Mouse (Mus musculus): ENCODE data around the gene Map3k1. TPM values are rescaled to one million over a fixed set of nuclear protein-coding genes. Genes with fewer than 3 reads are reported as not detected.

Gene Map3k1
- total RNA-seq (2021): 10 to 100 TPM; 11.0 to 12.0 TPM

DNA sequence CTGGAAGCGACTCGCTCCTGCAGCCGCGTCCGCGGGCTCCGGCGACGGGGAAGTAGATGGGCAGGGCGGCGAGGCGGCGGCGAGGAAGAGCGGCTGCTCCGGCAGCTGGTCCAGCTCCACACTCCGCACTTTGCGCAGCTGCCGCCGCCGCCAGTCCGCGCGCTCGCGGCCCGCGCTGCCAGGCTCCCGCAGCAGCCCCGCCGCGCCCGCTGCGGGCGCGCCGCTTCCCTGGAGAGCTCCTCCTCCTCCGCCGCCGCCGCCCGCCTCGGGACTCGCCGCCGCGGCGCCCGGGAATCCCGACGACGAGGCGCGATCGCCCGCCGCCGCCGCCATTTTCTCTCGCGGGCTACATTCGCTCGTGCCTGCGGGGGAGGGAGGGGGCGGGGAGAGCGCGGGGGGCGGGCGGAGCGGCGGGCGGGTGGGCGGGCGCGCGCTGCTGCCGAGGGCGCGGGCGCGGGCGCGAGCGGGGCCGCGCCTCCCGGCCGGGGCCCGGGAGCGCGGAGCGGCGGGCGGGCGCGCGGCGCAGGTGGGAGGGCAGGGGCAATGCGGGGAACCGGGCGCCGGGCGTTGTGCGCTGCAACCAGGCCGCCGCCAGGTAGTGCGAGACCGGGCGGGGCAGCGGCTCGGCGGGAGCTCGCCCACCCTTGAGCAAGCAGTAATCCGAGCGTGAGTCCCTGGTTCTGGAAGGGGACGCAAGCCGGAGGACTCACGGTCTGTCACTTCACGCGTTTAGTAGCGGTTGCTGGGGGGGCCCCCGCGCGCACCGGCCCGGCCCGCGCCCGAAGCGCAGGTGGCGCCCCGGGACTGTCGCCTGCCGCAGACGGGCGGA lies at the start of gene Map3k1:
Gene Map3k1, minus strand, starts transcription at position 357 of the 829 bp plus-strand sequence.
- intact Hi-C loops (cut with DNase I): no loop called here
- peak; percentile 38 to 88 for DNase-seq (ENCODE audit: extremely low spot score in 1 of 2, low spot score in 2 of 2)

DNA sequence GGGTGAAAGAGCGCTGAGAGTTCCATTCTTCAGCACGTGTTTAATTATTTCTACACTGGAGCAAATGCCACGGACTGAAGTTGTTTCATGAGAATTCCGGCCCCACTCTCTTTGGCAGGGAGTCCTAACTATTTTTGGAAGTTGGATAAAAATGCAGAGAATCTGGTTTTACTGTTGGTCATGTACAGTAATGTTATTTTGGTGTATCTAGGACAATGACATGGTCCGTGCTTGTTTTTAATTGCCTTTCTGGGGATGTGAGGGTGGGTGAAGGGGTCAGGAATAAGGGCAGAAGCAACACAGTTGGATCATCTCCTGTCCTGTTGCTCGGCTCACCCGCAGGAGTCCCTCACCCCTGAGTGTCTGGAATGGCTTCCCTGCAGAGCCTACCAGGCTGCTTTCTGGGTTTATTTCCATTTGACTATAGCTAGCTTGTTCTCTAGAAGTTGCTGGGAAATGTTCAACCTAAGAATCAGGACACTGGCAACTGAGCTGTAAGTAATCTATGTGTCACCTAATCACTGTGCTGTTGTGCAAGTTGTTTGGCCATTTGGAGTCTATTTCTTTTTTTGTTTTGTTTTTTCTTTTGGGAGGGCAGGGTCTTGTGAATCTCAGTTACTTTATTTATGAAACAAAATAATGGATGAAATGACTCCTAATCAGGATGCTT lies 48.1 kb upstream of the Map3k1 start:
- no peak for DNase-seq (ENCODE audit: extremely low spot score in 1 of 2, low spot score in 2 of 2)
- intact Hi-C loops (cut with DNase I): no loop called here

DNA sequence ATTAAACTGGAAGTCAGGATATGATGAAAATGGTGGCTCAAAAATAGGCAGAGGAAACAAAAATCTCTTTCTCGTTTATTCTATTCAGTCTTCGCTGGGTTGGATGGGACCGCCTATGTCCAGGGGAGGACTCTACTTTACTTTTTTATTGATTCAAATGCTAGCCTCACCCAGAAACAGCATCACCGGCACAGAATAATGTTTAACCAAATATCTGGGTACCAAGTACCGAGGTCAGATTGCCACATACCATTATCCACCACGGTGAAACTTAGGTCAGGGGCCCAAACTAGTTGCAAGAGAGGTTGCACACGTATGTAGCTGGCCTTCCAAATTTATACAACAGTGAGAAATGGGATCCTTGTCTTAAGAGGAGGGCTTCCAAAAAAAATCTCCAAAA lies 47.4 kb upstream of the Map3k1 start:
- DNase-seq (ENCODE audit: extremely low spot score in 1 of 2, low spot score in 2 of 2): no peak
- intact Hi-C loops (cut with DNase I): no loop called here

DNA sequence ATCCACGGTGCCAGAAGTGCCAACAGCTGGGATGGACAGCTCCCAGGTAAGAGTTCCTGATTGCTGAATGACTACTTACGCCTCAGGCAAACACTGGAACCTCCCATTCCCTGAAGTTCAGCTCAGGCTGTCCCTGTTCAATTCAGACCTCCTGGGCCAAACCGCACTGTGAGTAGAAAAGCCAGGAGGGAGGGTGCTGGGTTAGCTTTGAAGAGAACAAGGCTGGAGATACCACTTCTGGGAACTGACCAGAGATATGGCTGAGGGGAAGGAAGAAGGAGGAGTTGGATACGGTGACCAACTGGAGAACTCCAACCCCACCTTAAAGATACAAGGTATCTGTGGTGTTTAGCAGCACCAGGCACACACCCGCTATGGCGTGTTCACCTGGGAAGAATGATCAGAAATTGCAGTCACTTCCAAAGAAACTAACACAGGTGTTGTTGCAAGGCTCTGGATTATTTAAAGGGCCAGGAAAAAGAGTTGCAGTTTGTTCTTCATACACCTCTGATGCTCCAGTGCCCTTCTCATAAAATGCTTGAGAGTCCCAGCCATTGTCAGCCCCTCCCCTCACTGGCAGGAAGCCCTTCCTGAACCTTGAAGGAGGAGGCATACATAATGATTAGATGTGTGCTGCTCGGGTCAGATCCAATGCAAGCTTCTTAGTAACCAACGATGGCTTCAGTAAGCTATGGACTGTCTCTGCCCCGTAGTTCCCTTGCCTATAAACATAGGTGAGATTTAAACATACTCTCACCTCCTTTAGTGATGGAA lies 43.8 kb upstream of the Map3k1 start:
- intact Hi-C loops (cut with DNase I): no loop called here
- DNase-seq (ENCODE audit: extremely low spot score in 1 of 2, low spot score in 2 of 2): no peak

DNA sequence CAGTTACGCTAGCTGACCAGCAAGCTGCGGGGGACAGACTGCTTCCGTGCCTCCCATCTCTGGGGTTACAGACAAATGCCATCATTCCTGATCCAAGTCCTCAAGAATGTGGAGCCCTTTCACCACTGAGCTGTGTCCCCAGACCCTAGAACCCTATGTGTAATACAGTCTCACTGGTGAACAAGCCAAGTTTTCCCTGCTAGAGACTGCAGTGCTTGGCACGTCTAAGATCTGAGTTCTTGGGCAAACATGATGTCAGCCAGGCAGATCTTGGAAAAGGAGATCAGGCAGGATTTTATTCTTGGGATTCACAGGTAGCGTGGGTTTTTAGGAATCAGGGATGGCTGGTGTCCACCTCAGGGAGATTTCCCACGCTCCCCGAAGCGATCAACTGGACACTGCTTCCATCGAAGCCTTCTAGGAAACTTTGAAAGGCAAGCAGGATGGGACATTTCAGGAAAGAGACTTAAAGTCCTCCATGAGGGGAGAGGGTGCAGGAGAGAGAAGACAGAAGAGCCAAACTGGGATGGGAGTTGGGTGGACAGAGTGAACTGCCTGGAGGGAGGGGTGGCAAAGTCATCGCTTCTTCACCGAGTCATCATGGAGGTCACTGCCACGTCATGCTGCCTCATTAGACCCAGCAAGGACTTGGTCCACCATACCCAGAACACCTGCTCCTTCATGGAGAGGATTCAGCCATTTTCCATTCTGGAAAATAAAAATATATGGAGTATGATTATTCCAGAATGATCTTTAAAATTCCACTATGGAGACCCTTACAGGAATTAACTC lies 41.4 kb upstream of the Map3k1 start:
- intact Hi-C loops (cut with DNase I): no loop called here
- no peak for DNase-seq (ENCODE audit: extremely low spot score in 1 of 2, low spot score in 2 of 2)

DNA sequence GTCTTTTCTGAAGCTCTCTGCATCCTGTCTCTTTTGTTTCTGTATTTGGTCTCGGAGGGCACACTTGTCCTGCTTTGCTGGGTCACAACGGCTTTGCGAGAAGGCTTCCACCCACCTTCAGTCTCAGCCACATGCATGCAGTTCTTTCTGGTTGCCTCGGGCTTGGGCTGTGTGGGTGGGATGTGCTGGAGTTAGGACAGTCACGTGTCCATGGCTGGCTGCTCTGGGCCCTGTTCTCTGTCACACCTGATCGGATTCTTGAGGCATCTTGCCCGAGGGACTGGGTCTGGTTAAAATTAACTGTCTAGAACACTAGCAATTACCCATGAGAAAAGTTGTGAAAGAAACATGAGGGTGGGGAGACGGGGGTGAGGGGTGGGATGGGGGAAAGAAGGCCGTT lies 36.7 kb upstream of the Map3k1 start:
- intact Hi-C loops (cut with DNase I): no loop called here
- no peak for DNase-seq (ENCODE audit: extremely low spot score in 1 of 2, low spot score in 2 of 2)

DNA sequence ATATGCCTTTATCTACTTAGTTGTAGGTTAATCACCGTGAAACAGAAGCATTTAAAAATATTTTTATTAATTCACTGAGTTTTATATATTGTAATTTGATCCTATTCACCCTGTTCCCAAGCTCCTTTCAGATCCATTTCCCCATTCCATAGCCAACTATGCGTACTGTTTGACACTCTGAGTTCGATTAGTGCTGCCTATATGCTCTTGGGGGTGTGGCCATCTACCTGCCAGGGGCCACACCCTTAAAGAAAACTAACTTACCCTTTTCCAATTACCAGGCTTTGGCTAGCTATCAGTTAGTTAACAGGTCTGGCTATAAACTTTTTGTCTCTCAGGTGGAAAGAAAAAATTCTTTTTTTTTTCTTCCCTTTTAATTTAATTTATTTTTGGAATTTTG lies 35.5 kb upstream of the Map3k1 start:
- intact Hi-C loops (cut with DNase I): no loop called here
- no peak for DNase-seq (ENCODE audit: extremely low spot score in 1 of 2, low spot score in 2 of 2)

DNA sequence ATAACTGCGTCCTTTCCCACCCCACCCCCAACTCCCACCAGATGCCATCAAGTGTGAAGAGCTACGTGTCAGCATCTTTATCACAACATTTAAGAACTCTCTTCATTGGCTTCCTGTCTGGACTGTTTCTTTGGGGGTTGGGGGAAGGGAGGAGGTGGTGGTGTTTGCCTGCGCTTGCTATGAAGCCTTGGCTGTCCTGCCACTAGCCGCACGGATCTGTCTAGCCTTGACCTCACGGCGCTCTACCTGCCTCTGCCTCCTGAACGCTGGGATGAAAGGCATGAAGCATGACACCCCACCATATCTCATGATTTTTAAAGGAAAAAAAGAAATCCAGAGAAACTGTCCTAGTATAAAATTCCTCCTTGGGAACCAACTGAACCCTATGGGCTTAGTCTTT lies 27.0 kb upstream of the Map3k1 start:
- intact Hi-C loops (cut with DNase I): no loop called here
- no peak for DNase-seq (ENCODE audit: extremely low spot score in 1 of 2, low spot score in 2 of 2)

DNA sequence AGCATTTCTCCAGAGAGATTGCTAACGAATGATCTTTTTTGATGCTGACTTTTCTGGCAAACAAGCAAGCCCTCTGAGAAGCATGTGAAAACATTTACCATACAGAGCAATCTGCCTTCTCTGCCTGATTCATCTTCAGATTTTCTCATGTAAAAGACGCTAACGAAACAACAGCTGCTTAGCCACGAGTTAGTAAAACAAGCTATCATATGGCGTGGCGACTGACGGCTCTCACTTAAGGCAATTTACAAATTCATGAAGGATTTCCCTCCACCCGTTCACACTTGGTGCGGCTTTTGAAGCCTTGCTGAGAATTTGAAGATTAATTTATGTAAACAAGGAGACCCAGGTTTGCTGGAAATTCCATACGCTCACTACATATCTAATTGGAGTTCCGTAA lies 25.8 kb upstream of the Map3k1 start:
- peak in 1 of 2 experiments; percentile 32 for DNase-seq (ENCODE audit: extremely low spot score in 1 of 2, low spot score in 2 of 2)
- intact Hi-C loops (cut with DNase I): no loop called here

DNA sequence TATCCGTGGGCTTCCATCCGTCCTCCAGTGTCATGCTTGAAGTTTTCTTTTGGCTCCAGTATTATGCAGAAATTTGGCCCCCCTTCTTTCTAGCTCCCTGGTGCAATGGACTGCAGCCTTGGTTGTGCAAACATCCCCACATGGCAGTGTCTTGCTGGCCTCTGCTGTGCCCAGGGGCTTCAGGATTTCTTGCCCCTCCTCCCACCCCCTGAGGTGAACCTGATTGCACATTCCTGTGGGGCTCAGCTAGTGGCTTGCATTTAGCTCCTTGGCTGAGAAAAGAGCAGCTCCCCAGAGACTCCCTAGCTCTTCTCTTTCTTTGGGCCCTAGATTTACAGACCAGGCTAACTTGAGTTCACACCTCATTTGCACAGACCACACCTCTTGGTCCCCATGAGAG lies 20.7 kb upstream of the Map3k1 start:
- DNase-seq (ENCODE audit: extremely low spot score in 1 of 2, low spot score in 2 of 2): no peak
- intact Hi-C loops (cut with DNase I): no loop called here

DNA sequence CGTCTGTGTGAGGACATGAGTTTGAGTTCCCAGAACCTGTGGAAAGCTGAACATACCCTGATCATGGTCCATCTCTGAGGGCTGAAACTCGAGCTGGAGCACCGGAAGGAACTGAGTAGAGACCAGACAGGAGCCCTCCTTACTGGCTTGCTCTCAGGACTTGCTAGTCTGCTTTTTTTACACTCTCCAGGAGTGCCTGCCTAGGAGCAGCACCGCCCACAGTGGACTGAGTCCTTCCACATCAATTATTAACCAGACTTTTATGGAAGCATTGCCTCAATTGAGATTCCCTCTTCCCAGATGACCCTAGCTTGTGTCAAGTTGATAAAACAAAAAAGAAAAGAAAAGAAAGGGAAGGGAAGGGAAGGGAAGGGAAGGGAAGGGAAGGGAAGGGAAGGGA lies 18.7 kb upstream of the Map3k1 start:
- no peak for DNase-seq (ENCODE audit: extremely low spot score in 1 of 2, low spot score in 2 of 2)
- intact Hi-C loops (cut with DNase I): no loop called here

DNA sequence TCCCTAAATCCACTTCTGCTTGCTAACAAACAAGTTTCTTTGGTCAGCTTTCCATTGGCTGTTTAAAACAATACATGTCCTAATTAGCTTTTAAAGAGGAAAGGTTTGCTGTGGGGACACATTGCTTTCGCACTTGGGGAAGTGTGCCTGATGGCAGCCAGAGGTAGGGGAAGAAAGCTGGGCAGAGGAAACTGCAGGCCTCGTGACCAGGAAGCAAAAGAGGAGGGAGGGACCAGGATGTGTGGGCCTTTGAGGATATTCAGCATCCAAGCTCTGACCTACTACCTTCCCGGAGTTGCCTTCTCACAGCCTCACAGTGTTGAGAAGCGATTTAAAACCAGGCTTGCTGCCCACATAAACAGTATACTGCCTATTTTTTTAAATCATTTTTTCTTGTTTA lies 15.4 kb upstream of the Map3k1 start:
- intact Hi-C loops (cut with DNase I): no loop called here
- no peak for DNase-seq (ENCODE audit: extremely low spot score in 1 of 2, low spot score in 2 of 2)

DNA sequence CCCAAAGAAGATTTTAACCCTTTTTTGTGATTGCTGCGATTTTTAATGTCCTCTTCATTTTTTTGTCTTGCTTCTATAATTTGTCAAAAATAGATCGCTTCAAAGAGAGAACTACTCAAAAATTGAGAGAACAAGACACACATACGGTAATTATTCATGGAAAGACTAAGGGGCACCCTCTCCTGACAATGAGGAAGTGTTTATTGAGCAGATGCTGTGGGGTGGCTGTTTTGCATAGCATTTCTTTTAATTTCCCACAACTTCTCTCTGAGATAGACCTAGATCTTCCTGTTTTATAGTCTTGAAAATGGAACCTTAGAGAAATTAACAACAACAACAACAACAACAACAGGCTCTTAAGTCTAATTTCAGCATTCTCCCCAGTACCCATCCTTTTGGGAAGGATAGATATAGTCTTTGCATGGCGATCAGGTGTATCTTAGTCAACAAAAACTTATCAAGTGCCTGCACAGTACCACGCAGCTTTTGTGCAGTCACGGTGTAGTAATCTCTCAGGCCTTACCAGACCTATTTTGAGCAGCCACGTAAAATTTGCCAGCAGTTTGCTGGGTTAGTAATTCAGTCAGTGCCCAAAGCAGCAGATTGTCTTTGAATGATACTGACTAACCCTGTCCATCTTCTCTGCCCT lies 13.1 kb upstream of the Map3k1 start:
- intact Hi-C loops (cut with DNase I): no loop called here
- DNase-seq (ENCODE audit: extremely low spot score in 1 of 2, low spot score in 2 of 2): no peak

DNA sequence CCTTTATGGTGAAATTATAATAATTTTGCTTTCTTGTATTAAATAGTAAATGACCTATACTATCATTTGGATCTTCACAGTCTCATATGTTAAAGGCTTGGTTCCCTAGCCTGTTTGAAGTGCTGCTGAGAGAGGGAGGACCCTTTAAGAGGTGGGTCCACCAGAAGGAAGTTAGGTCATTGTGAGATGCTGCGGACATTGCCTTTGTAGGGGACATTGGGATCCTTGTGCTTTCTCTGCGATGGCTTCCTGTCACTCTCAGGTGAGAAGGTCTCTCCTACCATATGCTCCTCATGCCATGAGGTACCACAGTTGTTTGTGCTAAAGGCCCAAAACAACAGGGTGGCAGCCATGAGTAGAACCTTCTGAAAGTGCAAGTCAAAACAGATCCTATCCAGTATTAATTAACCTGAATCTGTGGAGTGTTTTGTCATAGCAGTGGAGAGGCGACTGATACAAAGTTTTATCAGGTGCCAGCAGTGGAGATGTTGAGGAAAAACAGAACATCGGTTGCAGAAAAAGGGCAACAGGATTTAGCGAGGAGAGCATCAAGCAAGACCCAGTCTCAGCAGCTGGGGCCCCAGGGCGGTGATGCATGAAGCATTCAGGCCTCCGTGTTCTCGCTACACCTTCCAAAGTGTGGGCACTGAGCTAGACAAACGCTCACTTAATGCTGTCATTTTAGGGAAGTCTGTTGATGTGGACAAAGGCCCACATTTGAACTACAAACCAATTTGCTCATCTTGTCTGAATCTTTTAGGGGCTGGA lies 11.0 kb upstream of the Map3k1 start:
- no peak for DNase-seq (ENCODE audit: extremely low spot score in 1 of 2, low spot score in 2 of 2)
- intact Hi-C loops (cut with DNase I): no loop called here

DNA sequence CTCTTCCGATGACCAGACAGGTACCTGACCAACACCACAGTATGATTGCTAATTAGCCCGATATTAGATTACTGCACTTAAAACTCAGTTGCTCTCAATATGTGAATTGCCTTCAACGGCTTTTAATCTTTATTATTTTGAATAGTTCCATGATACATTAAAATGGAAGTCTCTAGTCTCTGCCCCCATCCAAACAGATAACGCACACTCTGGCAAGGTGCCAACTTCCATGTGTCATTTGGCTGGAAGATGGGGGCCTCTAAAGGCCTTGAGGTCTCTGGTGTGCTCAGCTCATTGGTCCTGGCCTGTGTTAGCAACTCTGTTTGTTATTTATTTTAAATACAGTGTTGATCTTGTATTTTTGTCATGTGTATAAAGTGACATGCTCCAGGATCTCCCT lies 10.3 kb upstream of the Map3k1 start:
- intact Hi-C loops (cut with DNase I): no loop called here
- no peak for DNase-seq (ENCODE audit: extremely low spot score in 1 of 2, low spot score in 2 of 2)

DNA sequence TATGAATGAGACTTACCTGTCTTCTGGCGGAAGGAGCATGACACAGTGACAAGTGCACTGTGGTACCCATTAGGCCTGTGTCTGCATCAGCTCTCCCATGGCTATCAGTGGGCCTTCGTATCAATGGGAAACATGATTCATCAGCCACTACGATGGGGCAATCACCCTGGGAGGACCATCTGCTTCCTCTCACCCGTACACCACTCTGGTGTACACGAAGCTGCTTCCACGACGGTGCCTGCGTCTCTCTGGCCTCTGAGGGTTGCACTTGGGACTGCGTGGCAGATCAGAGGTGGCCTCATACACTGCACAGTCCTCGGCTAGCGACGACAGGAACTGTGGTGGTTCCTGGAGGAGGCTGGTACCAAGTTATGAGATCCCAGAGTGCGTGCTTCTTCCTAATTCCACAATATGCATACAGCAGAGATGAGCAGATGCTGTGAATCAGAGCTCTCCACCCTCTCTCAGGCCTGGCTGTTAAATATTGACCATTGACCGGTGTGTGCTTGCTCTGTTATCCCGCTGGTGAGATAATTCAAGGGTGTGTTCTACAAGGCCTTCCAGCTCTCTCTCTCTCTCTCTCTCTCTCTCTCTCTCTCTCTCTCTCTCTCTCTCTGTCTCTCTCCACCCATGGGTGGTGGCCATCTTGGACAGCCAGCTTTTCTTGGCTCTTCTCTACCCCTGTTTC lies 9.6 kb upstream of the Map3k1 start:
- intact Hi-C loops (cut with DNase I): no loop called here

DNA sequence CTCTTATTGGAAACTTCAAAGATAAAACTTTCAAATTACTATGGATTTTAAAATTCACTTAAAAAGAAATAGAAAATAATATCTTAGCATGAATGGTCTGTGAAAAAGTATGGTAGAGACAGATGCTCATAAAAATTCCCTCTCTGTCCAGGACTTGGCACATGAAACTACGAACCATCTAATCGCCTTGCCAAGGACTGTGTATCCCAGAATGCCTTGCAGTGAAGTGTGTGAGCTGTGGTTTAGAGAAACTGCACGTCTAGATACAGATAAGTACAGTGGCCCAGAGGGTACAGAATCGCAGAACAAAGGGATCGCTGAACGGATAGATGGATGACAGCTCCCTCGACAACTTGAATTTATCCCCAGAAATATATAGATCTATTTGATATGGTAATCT lies 9.0 kb upstream of the Map3k1 start:
- intact Hi-C loops (cut with DNase I): no loop called here
- no peak for DNase-seq (ENCODE audit: extremely low spot score in 1 of 2, low spot score in 2 of 2)

More for the DNA sequence above, 9.6 kb upstream of the Map3k1 start:
- DNase-seq (ENCODE audit: extremely low spot score in 1 of 2, low spot score in 2 of 2): no peak

All from left cerebral cortex, postnatal 10 days (tissue).